Mouse (Mus musculus) embryonic facial prominence, embryonic 10.5 days (tissue): ENCODE results near the gene Pid1. TPM values are rescaled to one million over a fixed set of nuclear protein-coding genes. Genes with fewer than 3 reads are reported as not detected.

Experiments used
- DNase-seq: peaks from one replicate; pipeline ENCODE4 v3.0.0-alpha.2; 2017; ENCODE audit warnings: low spot score
- H3K27ac ChIP-seq: fragments of 300-500 bp; sonication (generic); replicated peaks from 2 replicates; pipeline ENCODE4 v1.5.1; 2016; ENCODE audit warnings: mild to moderate bottlenecking
- H3K27me3 ChIP-seq: fragments of 300-500 bp; sonication (generic); replicated peaks from 2 replicates; pipeline ENCODE4 v1.6.1; 2016; ENCODE audit warnings: low read depth, mild to moderate bottlenecking; ENCODE audit not compliant: poor library complexity, severe bottlenecking
- H3K36me3 ChIP-seq: fragments of 300-500 bp; sonication (generic); replicated peaks from 2 replicates; pipeline ENCODE4 v1.6.1; 2016; ENCODE audit warnings: mild to moderate bottlenecking, moderate library complexity
- H3K4me1 ChIP-seq: fragments of 300-500 bp; sonication (generic); 2 replicates; pipeline ENCODE4 v1.6.1; 2016
- H3K4me3 ChIP-seq: fragments of 300-500 bp; sonication (generic); 2 replicates; pipeline ENCODE4 v1.5.1; 2016; ENCODE audit warnings: mild to moderate bottlenecking, moderate library complexity
- H3K9me3 ChIP-seq: fragments of 300-500 bp; sonication (generic); 2 replicates; pipeline ENCODE4 v1.6.1; 2016; ENCODE audit warnings: mild to moderate bottlenecking
- WGBS: fragments of 180-500 bp; shearing (Covaris S2); methylation state at CpG from one replicate; pipeline ENCODE4 v1.1.7; 2016; 5-methylcytosine and 5-hydroxymethylcytosine counted together
- polyA plus RNA-seq: library from polyadenylated mRNA; unstranded; fragments of >200 nt; fragmentation: Nextera tagmentation; extraction: Ambion mirVana; gene quantifications from 2 replicates; pipeline ENCODE4 v1.2.1, GENCODE M21; 2016

Pid1 gene
- 10.9 and 16.5 TPM in 2 replicates for polyA plus RNA-seq

DNA sequence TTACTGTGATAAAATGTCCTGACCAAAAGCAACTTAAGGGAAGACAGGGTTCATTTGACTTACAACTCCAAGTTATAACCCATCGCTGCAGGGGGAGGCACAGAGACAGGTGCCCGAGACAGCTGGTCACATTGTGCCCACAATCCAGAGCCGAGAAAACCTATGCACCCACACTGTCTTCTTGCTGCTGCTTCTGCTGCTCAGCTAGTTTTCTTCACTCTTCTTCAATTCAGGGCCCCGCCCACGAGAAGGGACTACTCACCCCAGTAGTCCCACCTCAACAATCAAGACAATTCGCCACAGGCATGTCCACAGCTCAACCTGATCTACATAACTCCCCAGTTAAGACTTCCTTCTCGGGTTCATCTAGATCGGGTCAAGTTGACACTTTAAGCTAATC, at the start of gene Pid1:
Pid1 (minus strand) TSS at position 214 of the 400 bp plus-strand sequence.
- no peak for DNase-seq
- Histone ChIP-seq H3K27me3 (no peaks in the 10 kb centered on the region), H3K27ac (no peak within 1 kb of the TSS), H3K4me3 (no peak within 1 kb of the TSS), H3K9me3 (no peaks in the 10 kb centered on the region), H3K36me3 (no peaks in the 10 kb centered on the region), H3K4me1 (no peaks in the 10 kb centered on the region; the same call in 1 of the 2 replicates)
- 88% methylated on average over 8 of the region's 8 CpGs for WGBS

DNA sequence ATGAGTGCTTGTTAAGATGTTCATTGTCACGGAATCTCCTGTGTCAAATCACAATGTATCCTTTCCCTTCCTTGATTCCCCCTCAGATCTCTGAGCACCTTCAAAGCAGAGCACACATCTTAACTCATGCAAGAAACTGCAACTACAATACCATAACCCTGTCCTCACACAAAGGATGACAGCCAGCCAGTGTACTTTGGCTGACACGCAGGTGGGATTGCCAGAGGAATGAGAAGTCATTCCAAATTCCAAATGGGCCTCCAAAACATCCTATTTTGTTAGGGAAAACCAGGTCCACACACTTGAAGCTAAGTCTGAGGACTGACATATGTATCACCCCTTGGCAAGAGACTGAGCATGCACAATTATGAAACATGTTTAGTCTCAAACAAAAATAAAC, 45.5 kb upstream of the Pid1 start:
- no peak overlapping the region for H3K27ac ChIP-seq
- H3K4me1 ChIP-seq, result 0 out of 2 replicates have a peak, but pooled peaks cover 5% of the 10 kb centered on the region
- H3K27me3 ChIP-seq, result no peaks in the 10 kb centered on the region
- no peaks in the 10 kb centered on the region for H3K9me3 ChIP-seq
- H3K36me3 ChIP-seq, result no peaks in the 10 kb centered on the region
- 84% methylated on average over 2 of the region's 2 CpGs for WGBS
- DNase-seq, result no peak
- no peak overlapping the region for H3K4me3 ChIP-seq

DNA sequence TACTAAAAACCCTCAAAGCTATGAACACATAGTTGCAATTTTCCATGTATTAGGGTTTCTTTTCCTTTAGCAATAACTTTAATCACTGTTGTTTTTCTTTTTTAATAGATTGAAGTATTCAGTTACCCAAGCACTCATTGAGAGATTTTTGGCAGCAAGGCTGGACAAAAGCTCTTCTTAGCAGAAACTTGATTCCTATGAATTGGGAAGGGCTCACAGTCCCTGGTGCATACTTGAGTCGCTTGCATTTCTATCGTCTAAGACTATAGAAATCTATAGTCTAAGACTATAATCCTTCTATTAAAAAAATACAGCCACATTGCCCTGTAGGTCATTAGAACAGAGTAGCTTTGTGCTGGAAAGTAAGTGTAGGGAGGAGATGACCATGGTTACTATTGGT, 44.9 kb upstream of the Pid1 start:
- no peak for DNase-seq
- H3K27ac ChIP-seq, result no peak overlapping the region
- no peaks in the 10 kb centered on the region for H3K36me3 ChIP-seq
- H3K27me3 ChIP-seq, result no peaks in the 10 kb centered on the region
- WGBS, result 73% methylated on average over 2 of the region's 2 CpGs
- H3K4me1 ChIP-seq, result 0 out of 2 replicates have a peak, but pooled peaks cover 5% of the 10 kb centered on the region
- no peak overlapping the region for H3K4me3 ChIP-seq
- H3K9me3 ChIP-seq, result no peaks in the 10 kb centered on the region

DNA sequence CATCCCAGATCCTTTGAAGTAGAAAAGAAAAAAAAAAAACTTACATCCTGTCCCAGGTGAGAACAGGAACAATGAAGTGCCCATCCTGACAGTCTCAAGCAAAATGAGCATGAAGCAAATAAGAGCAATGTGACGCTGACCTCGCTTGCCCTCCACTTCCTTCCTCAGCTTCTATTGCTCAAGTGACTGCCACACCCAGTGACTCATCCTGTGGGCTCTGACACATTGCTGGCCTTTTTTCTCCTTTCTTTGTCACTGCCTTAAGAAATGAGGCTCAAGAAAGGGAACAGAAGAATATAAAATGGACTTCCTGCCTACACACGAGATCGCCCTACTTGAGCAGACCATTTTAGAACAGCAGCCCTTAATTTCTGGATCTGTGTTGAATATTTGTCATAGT, 42.9 kb upstream of the Pid1 start:
- Histone ChIP-seq H3K36me3 (no peaks in the 10 kb centered on the region), H3K4me3 (no peak overlapping the region)
- WGBS, result 78% methylated on average over 4 of the region's 4 CpGs

DNA sequence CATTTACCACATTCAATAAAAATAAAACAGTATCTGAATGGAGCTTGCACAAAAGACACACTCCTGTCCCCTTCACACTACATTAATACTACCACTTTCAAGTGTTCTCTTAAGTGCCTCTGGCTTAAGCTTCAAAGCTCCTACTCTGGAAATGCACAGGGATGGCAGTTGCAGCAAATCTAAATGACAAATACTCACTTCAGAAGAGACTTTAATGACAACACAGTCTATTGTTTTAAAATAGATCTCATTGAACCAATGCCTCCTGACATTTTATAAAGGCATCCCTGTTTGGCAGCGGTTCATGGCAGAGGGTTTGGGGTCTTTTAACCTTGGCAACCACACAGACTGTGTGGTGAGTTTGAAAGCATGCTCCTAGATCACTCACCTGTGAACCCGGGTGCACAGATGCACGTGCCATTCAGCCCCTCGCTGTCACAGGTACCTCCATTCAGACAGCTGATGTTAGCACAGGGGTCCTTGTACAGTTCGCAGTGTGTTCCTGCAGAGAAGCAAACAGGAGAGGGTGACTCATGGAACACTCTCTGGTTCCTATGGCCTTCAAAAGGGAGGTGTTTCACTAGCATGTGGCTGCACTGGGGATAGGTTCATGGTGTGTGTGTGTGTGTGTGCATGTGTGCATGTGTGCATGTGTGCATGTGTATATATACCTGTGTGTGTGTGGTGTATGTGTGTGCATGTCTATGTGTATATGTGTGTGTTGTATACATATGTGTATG, 41.7 kb upstream of the Pid1 start:
- no peaks in the 10 kb centered on the region for H3K27me3 ChIP-seq
- no peak overlapping the region for H3K4me3 ChIP-seq
- 0 out of 2 replicates have a peak, but pooled peaks cover 5% of the 10 kb centered on the region for H3K4me1 ChIP-seq
- no peaks in the 10 kb centered on the region for H3K9me3 ChIP-seq
- DNase-seq, result no peak
- no peak overlapping the region for H3K27ac ChIP-seq
- 83% methylated on average over 5 of the region's 5 CpGs for WGBS
- no peaks in the 10 kb centered on the region for H3K36me3 ChIP-seq

More for the DNA sequence above, 42.9 kb upstream of the Pid1 start:
- Histone ChIP-seq H3K9me3 (no peaks in the 10 kb centered on the region), H3K27me3 (no peaks in the 10 kb centered on the region), H3K4me1 (0 out of 2 replicates have a peak, but pooled peaks cover 5% of the 10 kb centered on the region), H3K27ac (no peak overlapping the region)
- DNase-seq, result no peak

DNA sequence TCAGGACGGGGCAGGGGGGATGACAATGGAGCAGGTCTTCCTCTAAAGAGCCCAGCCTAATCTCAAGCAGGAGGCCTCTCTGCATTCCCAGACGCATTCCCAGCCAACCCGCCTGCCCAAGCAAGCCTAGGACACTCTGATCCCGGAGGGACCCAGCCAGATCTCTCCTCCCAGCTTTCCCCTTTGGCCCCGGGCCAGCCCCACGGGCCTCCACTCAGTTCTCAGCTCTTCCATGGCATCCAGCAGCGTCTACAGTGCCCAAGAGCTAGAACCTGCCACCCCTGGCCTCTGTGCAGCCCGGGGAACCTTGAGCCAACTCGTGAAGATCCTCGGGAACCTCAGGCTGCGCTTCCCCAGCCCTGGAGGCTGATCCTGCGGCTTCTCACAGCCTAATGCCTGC, 40.9 kb upstream of the Pid1 start:
- H3K4me1 ChIP-seq, result 0 out of 2 replicates have a peak, but pooled peaks cover 5% of the 10 kb centered on the region
- H3K27ac ChIP-seq, result no peak overlapping the region; the same call in 1 of the 2 replicates
- no peak for DNase-seq
- 53% methylated on average over 12 of the region's 12 CpGs for WGBS
- H3K27me3 ChIP-seq, result no peaks in the 10 kb centered on the region
- no peaks in the 10 kb centered on the region for H3K9me3 ChIP-seq
- no peak overlapping the region for H3K4me3 ChIP-seq
- H3K36me3 ChIP-seq, result no peaks in the 10 kb centered on the region

DNA sequence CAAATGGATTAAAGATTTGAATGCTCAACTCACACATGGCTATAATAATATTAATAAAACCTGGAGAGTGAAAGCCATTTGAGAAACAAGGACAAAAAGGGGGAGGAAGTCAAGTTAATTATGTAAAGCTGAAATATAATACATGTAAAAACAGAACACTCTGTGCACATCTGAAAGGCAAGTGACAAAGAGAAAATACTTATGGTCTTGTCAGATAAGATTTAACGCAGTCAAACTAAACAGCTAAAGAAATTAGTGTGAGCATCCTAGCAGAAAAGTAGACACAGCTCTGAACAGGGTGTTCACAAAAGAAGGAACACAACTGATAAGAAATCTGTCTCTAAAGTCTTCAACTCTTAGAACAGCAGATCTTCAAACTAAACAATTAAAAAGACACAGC, 38.2 kb upstream of the Pid1 start:
- Histone ChIP-seq H3K27ac (no peak overlapping the region), H3K36me3 (no peaks in the 10 kb centered on the region), H3K27me3 (no peaks in the 10 kb centered on the region), H3K4me1 (0 out of 2 replicates have a peak, but pooled peaks cover 5% of the 10 kb centered on the region), H3K9me3 (no peaks in the 10 kb centered on the region), H3K4me3 (no peak overlapping the region)
- 84% methylated on average over 1 of the region's 1 CpGs for WGBS
- no peak for DNase-seq

DNA sequence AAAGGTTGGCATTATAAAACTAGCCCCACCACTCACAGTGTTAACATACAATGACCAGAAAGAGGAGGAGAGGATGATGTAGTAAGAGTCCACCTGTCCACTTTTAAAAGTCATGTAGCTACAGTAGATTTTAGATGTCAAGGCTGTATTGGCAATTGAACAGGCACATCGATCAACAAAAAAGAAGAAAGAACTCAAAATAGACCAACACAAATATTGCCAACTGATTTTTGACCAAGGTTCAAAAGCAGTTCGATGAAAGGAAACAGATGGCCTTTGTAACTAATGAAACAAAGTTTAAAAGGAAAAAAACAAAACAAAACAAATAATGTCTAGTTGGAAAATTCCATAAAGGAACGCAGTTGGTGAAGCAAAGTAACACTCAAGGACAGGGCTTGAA, 35.7 kb upstream of the Pid1 start:
- no peaks in the 10 kb centered on the region for H3K36me3 ChIP-seq
- 88% methylated on average over 3 of the region's 3 CpGs for WGBS
- H3K4me3 ChIP-seq, result no peak overlapping the region
- no peak overlapping the region for H3K27ac ChIP-seq
- DNase-seq, result no peak
- no peaks in the 10 kb centered on the region for H3K27me3 ChIP-seq
- no peaks in the 10 kb centered on the region for H3K9me3 ChIP-seq
- H3K4me1 ChIP-seq, result no peaks in the 10 kb centered on the region

DNA sequence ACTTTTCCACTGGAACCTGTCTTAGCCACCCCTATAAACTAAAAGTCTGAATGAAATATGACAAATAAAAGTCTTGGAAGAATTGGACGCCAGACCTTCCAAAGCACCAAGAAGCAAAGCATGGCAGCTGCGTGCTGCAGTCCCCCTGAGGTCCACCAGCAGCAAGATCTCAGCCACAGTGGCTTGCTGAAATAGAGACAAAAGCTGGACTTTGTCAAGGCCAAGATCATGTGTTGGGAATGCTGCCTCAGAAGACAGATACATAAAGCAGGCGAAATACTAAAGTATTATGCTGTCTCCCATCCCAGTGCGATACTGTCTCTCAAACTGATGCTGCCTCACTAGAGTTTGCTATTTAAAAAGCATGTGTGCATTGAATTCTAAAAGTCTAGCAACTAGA, 35.1 kb upstream of the Pid1 start:
- H3K4me3 ChIP-seq, result no peak overlapping the region
- H3K4me1 ChIP-seq, result no peaks in the 10 kb centered on the region
- H3K36me3 ChIP-seq, result no peaks in the 10 kb centered on the region
- H3K9me3 ChIP-seq, result no peaks in the 10 kb centered on the region
- no peak for DNase-seq
- H3K27me3 ChIP-seq, result no peaks in the 10 kb centered on the region
- WGBS, result 89% methylated on average over 4 of the region's 4 CpGs
- no peak overlapping the region for H3K27ac ChIP-seq

DNA sequence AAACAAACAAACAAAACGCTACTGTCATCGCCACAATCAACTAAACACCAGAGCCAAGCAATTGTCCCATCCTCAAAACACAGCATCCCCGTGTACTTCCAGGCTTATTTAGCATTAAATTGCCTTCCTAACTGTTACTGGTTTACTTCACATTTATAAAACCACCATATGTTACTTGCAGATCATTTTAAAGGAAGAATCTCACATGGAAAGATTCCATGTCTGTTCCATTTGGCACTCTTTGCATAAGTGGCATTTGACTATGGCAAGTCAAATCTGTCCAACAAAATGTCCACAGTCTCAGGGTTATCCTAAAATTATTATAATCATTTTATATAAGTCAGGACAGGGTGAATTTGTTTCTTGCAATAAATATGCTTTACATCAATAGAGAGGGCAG, 32.8 kb upstream of the Pid1 start:
- no peak for DNase-seq
- Histone ChIP-seq H3K27me3 (no peaks in the 10 kb centered on the region), H3K9me3 (no peaks in the 10 kb centered on the region), H3K36me3 (no peaks in the 10 kb centered on the region), H3K27ac (no peak overlapping the region), H3K4me1 (no peaks in the 10 kb centered on the region), H3K4me3 (no peak overlapping the region)
- 69% methylated on average over 3 of the region's 3 CpGs for WGBS

DNA sequence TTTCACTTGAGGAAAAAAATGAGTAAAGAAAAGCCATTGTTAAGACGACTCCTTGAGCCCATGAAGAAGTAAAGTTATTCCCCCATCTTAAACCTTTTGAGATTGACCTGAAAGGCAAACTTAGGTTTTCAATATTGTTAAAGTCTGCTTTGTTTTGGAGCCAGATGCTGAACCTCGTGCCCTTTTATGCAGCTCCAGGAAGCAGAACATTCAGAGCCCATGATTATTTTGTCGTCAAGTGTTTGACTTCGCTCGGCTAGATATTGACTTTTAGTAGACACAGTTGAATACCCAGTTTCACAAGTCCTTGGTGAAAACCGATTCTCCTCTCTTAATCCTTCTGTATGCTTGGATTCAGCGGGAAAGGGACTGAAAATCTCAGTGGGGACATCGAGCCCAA, 31.9 kb upstream of the Pid1 start:
- DNase-seq, result no peak
- H3K36me3 ChIP-seq, result no peaks in the 10 kb centered on the region
- no peaks in the 10 kb centered on the region for H3K4me1 ChIP-seq
- WGBS, result 79% methylated on average over 8 of the region's 8 CpGs
- H3K27ac ChIP-seq, result no peak overlapping the region
- no peaks in the 10 kb centered on the region for H3K27me3 ChIP-seq
- no peaks in the 10 kb centered on the region for H3K9me3 ChIP-seq
- H3K4me3 ChIP-seq, result no peak overlapping the region

DNA sequence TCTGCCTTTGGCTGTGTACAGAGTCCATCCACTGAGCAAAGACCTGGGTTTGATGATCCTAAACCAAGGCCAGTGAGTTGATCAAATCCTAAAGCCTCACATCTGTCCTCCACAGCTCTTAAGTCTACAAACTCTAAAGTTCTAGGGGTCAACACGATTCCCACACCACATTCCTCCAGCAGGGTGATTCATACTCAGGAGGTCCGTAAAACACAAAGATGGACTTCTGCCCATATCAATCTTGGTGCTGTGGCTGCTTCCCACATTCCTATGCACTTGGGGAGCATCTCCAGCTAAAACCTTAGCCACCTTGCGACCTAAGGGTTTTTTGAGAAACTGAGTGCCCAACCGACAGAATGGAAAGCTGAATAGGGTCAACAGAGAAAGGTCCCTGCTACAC, 27.0 kb upstream of the Pid1 start:
- no peaks in the 10 kb centered on the region for H3K36me3 ChIP-seq
- H3K4me1 ChIP-seq, result no peaks in the 10 kb centered on the region
- no peak overlapping the region for H3K4me3 ChIP-seq
- WGBS, result 89% methylated on average over 4 of the region's 4 CpGs
- no peak for DNase-seq
- H3K27ac ChIP-seq, result no peak overlapping the region
- no peaks in the 10 kb centered on the region for H3K27me3 ChIP-seq
- H3K9me3 ChIP-seq, result no peaks in the 10 kb centered on the region

DNA sequence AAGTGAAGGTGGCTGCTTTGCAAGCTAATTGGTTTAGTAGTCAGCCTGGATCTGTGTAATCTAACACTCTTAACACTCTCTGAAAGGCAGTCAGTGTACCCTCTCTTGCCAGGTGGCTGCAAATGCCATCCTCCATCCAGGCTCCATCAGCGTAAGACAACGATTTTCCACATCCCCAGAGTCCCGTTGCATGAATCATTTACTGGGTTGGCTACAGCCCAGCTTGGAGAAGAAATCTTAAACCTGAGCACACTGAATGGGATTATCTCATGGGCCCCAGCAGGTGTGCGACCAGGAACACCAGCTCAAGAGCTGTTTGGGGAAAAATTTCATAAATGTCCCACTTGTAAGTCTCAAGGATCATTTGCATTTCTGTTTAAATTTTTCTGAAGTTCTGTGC, 23.6 kb upstream of the Pid1 start:
- DNase-seq, result no peak
- no peaks in the 10 kb centered on the region for H3K4me1 ChIP-seq
- H3K27me3 ChIP-seq, result no peaks in the 10 kb centered on the region
- H3K4me3 ChIP-seq, result no peak overlapping the region
- 67% methylated on average over 4 of the region's 4 CpGs for WGBS
- no peaks in the 10 kb centered on the region for H3K9me3 ChIP-seq
- no peak overlapping the region for H3K27ac ChIP-seq
- H3K36me3 ChIP-seq, result no peaks in the 10 kb centered on the region
